Mouse (Mus musculus): ENCODE data around the gene Zcchc14.

DNA sequence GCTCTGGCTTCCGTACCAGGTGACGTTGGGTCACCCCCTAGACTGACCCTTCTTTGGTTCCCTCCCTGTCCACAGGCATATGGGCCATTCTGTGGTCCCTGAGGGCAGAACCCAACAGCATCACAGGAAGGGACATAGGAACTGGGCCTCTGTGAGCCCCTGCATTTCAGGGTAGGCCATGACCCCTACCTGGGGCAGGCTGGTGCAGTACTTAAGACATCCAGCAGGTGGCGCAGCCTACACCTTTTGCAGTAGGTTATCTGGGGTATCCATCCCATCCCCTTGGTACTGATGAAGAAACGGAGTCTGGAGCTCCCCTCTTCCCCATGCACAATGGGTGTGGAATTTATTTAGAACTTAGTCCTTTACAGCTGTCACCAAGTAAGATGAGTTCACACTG is 41.8 kb upstream of the Zcchc14 start:
- TF ChIP-seq CTCF (IDR thresholded peaks at IDR 0.05; ENCODE audit: borderline replicate concordance, insufficient read depth, low read depth, low read length) (peak; percentile 97), POLR2A (IDR thresholded peaks at IDR 0.05; ENCODE audit: borderline replicate concordance, insufficient read depth, low read length) (no peak)
